Mouse (Mus musculus) liver, embryonic 14.5 days (tissue): ENCODE measurements around the gene Dupd1. TPM values are rescaled to one million over a fixed set of nuclear protein-coding genes. Genes with fewer than 3 reads are reported as not detected.

Experiments used
- ATAC-seq: fragments of 200-750 bp; cut with Nextera tagmentation; 2 replicates; pipeline ENCODE4 v1.8.0; 2017; ENCODE audit warnings: moderate number of reproducible peaks, mild to moderate bottlenecking, moderate library complexity; ENCODE audit not compliant: insufficient read depth
- DNase-seq, 3 experiments: peaks; one replicate each; pipeline ENCODE4 v3.0.0-alpha.2; 2012 to 2013; ENCODE audit warnings: low read depth in 3 of 3, low spot score in 3 of 3
- H3K27ac ChIP-seq: fragments of 300-500 bp; sonication (generic); 2 replicates; pipeline ENCODE4 v1.5.1; 2014; ENCODE audit warnings: moderate library complexity, mild to moderate bottlenecking, control low read depth, inconsistent platforms
- H3K27me3 ChIP-seq: fragments of 300-500 bp; sonication (generic); 2 replicates; pipeline ENCODE4 v1.6.1; 2014; ENCODE audit warnings: mild to moderate bottlenecking, low read length, moderate library complexity; ENCODE audit not compliant: control insufficient read depth, insufficient read depth
- H3K36me3 ChIP-seq: fragments of 300-500 bp; sonication (generic); replicated peaks from 2 replicates; pipeline ENCODE4 v1.6.1; 2014; ENCODE audit warnings: low read depth; ENCODE audit not compliant: control insufficient read depth, insufficient read depth
- H3K4me1 ChIP-seq, 2 experiments: fragments of 200-500 bp in 1 of 2; fragments of 300-500 bp in 1 of 2; sonication (generic) in 1 of 2; replicated peaks; 2 replicates each; pipeline ENCODE4 v1.6.1; 2012 to 2014; ENCODE audit warnings: antibody characterized with exemption in 1 of 2, inconsistent platforms in 1 of 2, low read length in 1 of 2; ENCODE audit not compliant: control insufficient read depth in 2 of 2, insufficient read depth in 2 of 2
- H3K4me2 ChIP-seq: fragments of 300-500 bp; sonication (generic); 2 replicates; pipeline ENCODE4 v1.6.1; 2014; ENCODE audit warnings: low read depth, mild to moderate bottlenecking, control low read depth, moderate library complexity
- H3K4me3 ChIP-seq, 2 experiments: fragments of 200-500 bp in 1 of 2; fragments of 300-500 bp in 1 of 2; sonication (generic) in 1 of 2; 2 replicates each; pipeline ENCODE4 v1.5.1; 2012 to 2014; ENCODE audit warnings: low read depth in 2 of 2, low read length in 2 of 2, mild to moderate bottlenecking in 2 of 2, control low read depth in 1 of 2, inconsistent platforms in 1 of 2, moderate library complexity in 1 of 2; ENCODE audit not compliant: insufficient read depth in 1 of 2
- H3K9ac ChIP-seq: fragments of 300-500 bp; sonication (generic); replicated peaks from 2 replicates; pipeline ENCODE4 v1.6.1; 2014; ENCODE audit warnings: mild to moderate bottlenecking, control low read depth, moderate library complexity
- H3K9me3 ChIP-seq: fragments of 300-500 bp; sonication (generic); 2 replicates; pipeline ENCODE4 v1.6.1; 2016; ENCODE audit warnings: low read length, mixed read lengths; ENCODE audit not compliant: control insufficient read depth
- CTCF ChIP-seq: IDR thresholded peaks from 2 replicates; pipeline ENCODE4 v1.5.1; 2016; ENCODE audit warnings: antibody characterized with exemption, low read depth, control low read depth
- EP300 ChIP-seq: IDR thresholded peaks from 2 replicates; pipeline ENCODE4 v1.6.1; 2016; ENCODE audit warnings: antibody characterized with exemption, low read depth
- WGBS: fragments of 180-500 bp; shearing (Covaris S2); extraction: QIAGEN DNeasy Blood & Tissue Kit; methylation state at CpG from one replicate; pipeline ENCODE4 v1.1.7; 2014; ENCODE audit not compliant: insufficient replicate concordance; 5-methylcytosine and 5-hydroxymethylcytosine counted together
- polyA plus RNA-seq, 2 experiments: library from polyadenylated mRNA; depleted of rRNA in 1 of 2; stranded (reverse) in 1 of 2; unstranded in 1 of 2; fragments of >200 nt; fragmentation: Nextera tagmentation in 1 of 2; extraction: Ambion mirVana in 1 of 2; gene quantifications; 2 replicates each; pipeline versions ENCODE4 v1.2.1 to v1.2.3; 2012 to 2014

Dupd1 gene
- polyA plus RNA-seq, 2 experiments: not detected

- peaks cover 0 to 5% of the 10 kb centered on the region in 2 experiments; a peak in 3 of 4 replicates for H3K4me1 ChIP-seq
- 70% methylated on average over 10 of the region's 10 CpGs for WGBS
Measured at GRCm38 (mm10) chr14:21685411-21686146, 28.8 kb downstream of the Dupd1 start.

GRCm38 (mm10) chr14:21683834-21684233 lies 30.5 kb downstream of the Dupd1 start:
- Histone ChIP-seq H3K27ac (no peak overlapping the region), H3K9me3 (no peaks in the 10 kb centered on the region), H3K36me3 (no peaks in the 10 kb centered on the region), H3K4me2 (no peak overlapping the region), H3K27me3 (peaks cover 14% of the 10 kb centered on the region), H3K4me1 (peaks cover 0 to 5% of the 10 kb centered on the region in 2 experiments; a peak in 3 of 4 replicates), H3K4me3 (no peak overlapping the region), H3K9ac (no peak overlapping the region)
- TF ChIP-seq CTCF (no peak), EP300 (no peak)
- WGBS: 64% methylated on average over 4 of the region's 4 CpGs
- DNase-seq (no peak), ATAC-seq (no peak)

More at GRCm38 (mm10) chr14:21685411-21686146, 28.8 kb downstream of the Dupd1 start:
- Histone ChIP-seq H3K36me3 (no peaks in the 10 kb centered on the region), H3K9ac (no peak overlapping the region), H3K4me2 (no peak overlapping the region), H3K4me3 (no peak overlapping the region), H3K27me3 (peaks cover 14% of the 10 kb centered on the region), H3K9me3 (no peaks in the 10 kb centered on the region), H3K27ac (no peak overlapping the region)
- DNase-seq: no peak
- ATAC-seq: no peak
- TF ChIP-seq CTCF: no peak
- TF ChIP-seq EP300: no peak

GRCm38 (mm10) chr14:21682681-21683129 lies 31.7 kb downstream of the Dupd1 start:
- DNase-seq (peak; percentile 77 to 78 (median 77)), ATAC-seq (peak; percentile 72)
- Histone ChIP-seq H3K27me3 (peaks cover 14% of the 10 kb centered on the region), H3K4me3 (no peak overlapping the region), H3K4me1 (peaks cover 0 to 5% of the 10 kb centered on the region in 2 experiments; a peak in 3 of 4 replicates), H3K4me2 (peak overlapping the region; percentile 50), H3K27ac (no peak overlapping the region), H3K9me3 (no peaks in the 10 kb centered on the region), H3K9ac (no peak overlapping the region), H3K36me3 (no peaks in the 10 kb centered on the region)
- TF ChIP-seq EP300 (no peak), CTCF (no peak)
- under 1% methylated on average over 9 of the region's 9 CpGs for WGBS

- Histone ChIP-seq H3K36me3 (no peaks in the 10 kb centered on the region), H3K27ac (no peak overlapping the region), H3K27me3 (no peaks in the 10 kb centered on the region; the same call in 1 of the 2 replicates), H3K4me1 (peaks cover 0 to 5% of the 10 kb centered on the region in 2 experiments; a peak in 3 of 4 replicates), H3K9ac (no peak overlapping the region), H3K4me2 (no peak overlapping the region), H3K4me3 (no peak overlapping the region), H3K9me3 (no peaks in the 10 kb centered on the region)
- 46% methylated on average over 8 of the region's 8 CpGs for WGBS
- ATAC-seq (no peak), DNase-seq (no peak)
- TF ChIP-seq EP300 (no peak), CTCF (no peak)
Measured at GRCm38 (mm10) chr14:21679631-21680201, 34.7 kb downstream of the Dupd1 start.
